Mouse (Mus musculus): ENCODE measurements around the gene Crebl2. TPM values are rescaled to one million over a fixed set of nuclear protein-coding genes. Genes with fewer than 3 reads are reported as not detected.

Gene Crebl2
- polyA plus RNA-seq, 1 experiment from 2014 or later: 1.5 TPM

GRCm38 (mm10) chr6:134838111-134838510 lies 8.2 kb downstream of the Crebl2 start:
- Histone ChIP-seq H3K27ac (ENCODE audit: low read depth, low read length) (no peak overlapping the region), H3K9ac (ENCODE audit: low read depth, low read length) (no peak overlapping the region), H3K4me3 (ENCODE audit: low read depth, low read length) (no peak overlapping the region), H3K27me3 (replicated peaks; ENCODE audit: control insufficient read depth, insufficient read depth, low read length) (no peaks in the 10 kb centered on the region), H3K4me2 (no peak overlapping the region), H3K9me3 (ENCODE audit: control insufficient read depth, low read length) (no peaks in the 10 kb centered on the region), H3K4me1 (replicated peaks; ENCODE audit: control insufficient read depth, insufficient read depth, low read length) (no peaks in the 10 kb centered on the region), H3K36me3 (ENCODE audit: control insufficient read depth, insufficient read depth, low read length) (no peaks in the 10 kb centered on the region)
- ATAC-seq (replicated peaks; ENCODE audit: low FRiP score) (no peak), DNase-seq (ENCODE audit: low spot score) (no peak)
- 84% methylated on average over 4 of the region's 4 CpGs for WGBS

GRCm38 (mm10) chr6:134840346-134840745 lies 10.4 kb downstream of the Crebl2 start:
- no peak for ATAC-seq (replicated peaks; ENCODE audit: low FRiP score)
- Histone ChIP-seq H3K4me3 (ENCODE audit: low read depth, low read length) (no peak overlapping the region), H3K4me1 (replicated peaks; ENCODE audit: control insufficient read depth, insufficient read depth, low read length) (no peaks in the 10 kb centered on the region), H3K4me2 (no peak overlapping the region), H3K27me3 (replicated peaks; ENCODE audit: control insufficient read depth, insufficient read depth, low read length) (no peaks in the 10 kb centered on the region), H3K9me3 (ENCODE audit: control insufficient read depth, low read length) (no peaks in the 10 kb centered on the region), H3K36me3 (ENCODE audit: control insufficient read depth, insufficient read depth, low read length) (no peaks in the 10 kb centered on the region), H3K27ac (ENCODE audit: low read depth, low read length) (no peak overlapping the region), H3K9ac (ENCODE audit: low read depth, low read length) (no peak overlapping the region)
- WGBS: 63% methylated on average over 2 of the region's 2 CpGs
- no peak for DNase-seq (ENCODE audit: low spot score)

- no peaks in the 10 kb centered on the region for H3K36me3 ChIP-seq (ENCODE audit: control insufficient read depth, insufficient read depth, low read length)
Observed at GRCm38 (mm10) chr6:134845726-134846125, 15.8 kb downstream of the Crebl2 start.

GRCm38 (mm10) chr6:134846308-134846707 lies 16.4 kb downstream of the Crebl2 start:
- Histone ChIP-seq H3K27ac (ENCODE audit: low read depth, low read length) (no peak overlapping the region), H3K9ac (ENCODE audit: low read depth, low read length) (no peak overlapping the region), H3K27me3 (replicated peaks; ENCODE audit: control insufficient read depth, insufficient read depth, low read length) (no peaks in the 10 kb centered on the region), H3K4me3 (ENCODE audit: low read depth, low read length) (no peak overlapping the region), H3K9me3 (ENCODE audit: control insufficient read depth, low read length) (no peaks in the 10 kb centered on the region), H3K4me1 (replicated peaks; ENCODE audit: control insufficient read depth, insufficient read depth, low read length) (no peaks in the 10 kb centered on the region), H3K36me3 (ENCODE audit: control insufficient read depth, insufficient read depth, low read length) (no peaks in the 10 kb centered on the region), H3K4me2 (no peak overlapping the region)
- DNase-seq (ENCODE audit: low spot score): no peak
- WGBS: 82% methylated on average over 6 of the region's 6 CpGs
- ATAC-seq (replicated peaks; ENCODE audit: low FRiP score): no peak

More at GRCm38 (mm10) chr6:134845726-134846125, 15.8 kb downstream of the Crebl2 start:
- Histone ChIP-seq H3K27ac (ENCODE audit: low read depth, low read length) (no peak overlapping the region), H3K27me3 (replicated peaks; ENCODE audit: control insufficient read depth, insufficient read depth, low read length) (no peaks in the 10 kb centered on the region), H3K4me1 (replicated peaks; ENCODE audit: control insufficient read depth, insufficient read depth, low read length) (no peaks in the 10 kb centered on the region), H3K4me2 (no peak overlapping the region), H3K9ac (ENCODE audit: low read depth, low read length) (no peak overlapping the region), H3K9me3 (ENCODE audit: control insufficient read depth, low read length) (no peaks in the 10 kb centered on the region), H3K4me3 (ENCODE audit: low read depth, low read length) (no peak overlapping the region)
- ATAC-seq (replicated peaks; ENCODE audit: low FRiP score) (no peak), DNase-seq (ENCODE audit: low spot score) (no peak)
- 71% methylated on average over 4 of the region's 4 CpGs for WGBS

- H3K27ac ChIP-seq (ENCODE audit: low read depth, low read length): no peak overlapping the region
- no peak overlapping the region for H3K4me3 ChIP-seq (ENCODE audit: low read depth, low read length)
- no peaks in the 10 kb centered on the region for H3K36me3 ChIP-seq (ENCODE audit: control insufficient read depth, insufficient read depth, low read length)
- ATAC-seq (replicated peaks; ENCODE audit: low FRiP score): no peak
- H3K9me3 ChIP-seq (ENCODE audit: control insufficient read depth, low read length): no peaks in the 10 kb centered on the region
- no peak overlapping the region for H3K4me2 ChIP-seq
- H3K4me1 ChIP-seq (replicated peaks; ENCODE audit: control insufficient read depth, insufficient read depth, low read length): no peaks in the 10 kb centered on the region
- no peak overlapping the region for H3K9ac ChIP-seq (ENCODE audit: low read depth, low read length)
- DNase-seq (ENCODE audit: low spot score): no peak
- 90% methylated on average over 4 of the region's 4 CpGs for WGBS
- no peaks in the 10 kb centered on the region for H3K27me3 ChIP-seq (replicated peaks; ENCODE audit: control insufficient read depth, insufficient read depth, low read length)
Observed at GRCm38 (mm10) chr6:134847550-134847949, 17.6 kb downstream of the Crebl2 start.

- no peaks in the 10 kb centered on the region for H3K27me3 ChIP-seq (replicated peaks; ENCODE audit: control insufficient read depth, insufficient read depth, low read length)
- no peak overlapping the region for H3K27ac ChIP-seq (ENCODE audit: low read depth, low read length)
- H3K4me3 ChIP-seq (ENCODE audit: low read depth, low read length): no peak overlapping the region
- H3K4me2 ChIP-seq: no peak overlapping the region
- H3K9ac ChIP-seq (ENCODE audit: low read depth, low read length): no peak overlapping the region
- H3K4me1 ChIP-seq (replicated peaks; ENCODE audit: control insufficient read depth, insufficient read depth, low read length): no peaks in the 10 kb centered on the region
- 83% methylated on average over 5 of the region's 5 CpGs for WGBS
- ATAC-seq (replicated peaks; ENCODE audit: low FRiP score): no peak
- H3K9me3 ChIP-seq (ENCODE audit: control insufficient read depth, low read length): no peaks in the 10 kb centered on the region
- no peaks in the 10 kb centered on the region for H3K36me3 ChIP-seq (ENCODE audit: control insufficient read depth, insufficient read depth, low read length)
- DNase-seq (ENCODE audit: low spot score): no peak
Observed at GRCm38 (mm10) chr6:134848197-134848890, 18.4 kb downstream of the Crebl2 start.

GRCm38 (mm10) chr6:134849461-134849860 lies 19.5 kb downstream of the Crebl2 start:
- Histone ChIP-seq H3K9me3 (ENCODE audit: control insufficient read depth, low read length) (no peaks in the 10 kb centered on the region), H3K27ac (ENCODE audit: low read depth, low read length) (no peak overlapping the region), H3K4me3 (ENCODE audit: low read depth, low read length) (no peak overlapping the region), H3K27me3 (replicated peaks; ENCODE audit: control insufficient read depth, insufficient read depth, low read length) (no peaks in the 10 kb centered on the region), H3K36me3 (ENCODE audit: control insufficient read depth, insufficient read depth, low read length) (no peaks in the 10 kb centered on the region), H3K4me2 (no peak overlapping the region), H3K9ac (ENCODE audit: low read depth, low read length) (no peak overlapping the region), H3K4me1 (replicated peaks; ENCODE audit: control insufficient read depth, insufficient read depth, low read length) (no peaks in the 10 kb centered on the region)
- DNase-seq (ENCODE audit: low spot score) (no peak), ATAC-seq (replicated peaks; ENCODE audit: low FRiP score) (no peak)
- 70% methylated on average over 2 of the region's 2 CpGs for WGBS

GRCm38 (mm10) chr6:134849985-134850384 lies 20.0 kb downstream of the Crebl2 start:
- 81% methylated on average over 3 of the region's 3 CpGs for WGBS
- no peaks in the 10 kb centered on the region for H3K27me3 ChIP-seq (replicated peaks; ENCODE audit: control insufficient read depth, insufficient read depth, low read length)
- no peaks in the 10 kb centered on the region for H3K4me1 ChIP-seq (replicated peaks; ENCODE audit: control insufficient read depth, insufficient read depth, low read length)
- H3K9me3 ChIP-seq (ENCODE audit: control insufficient read depth, low read length): no peaks in the 10 kb centered on the region
- no peak overlapping the region for H3K4me2 ChIP-seq
- ATAC-seq (replicated peaks; ENCODE audit: low FRiP score) (no peak), DNase-seq (ENCODE audit: low spot score) (no peak)
- no peak overlapping the region for H3K4me3 ChIP-seq (ENCODE audit: low read depth, low read length)
- H3K27ac ChIP-seq (ENCODE audit: low read depth, low read length): no peak overlapping the region
- no peak overlapping the region for H3K9ac ChIP-seq (ENCODE audit: low read depth, low read length)
- H3K36me3 ChIP-seq (ENCODE audit: control insufficient read depth, insufficient read depth, low read length): no peaks in the 10 kb centered on the region

- no peak overlapping the region for H3K4me3 ChIP-seq (ENCODE audit: low read depth, low read length)
- WGBS: 82% methylated on average over 5 of the region's 5 CpGs
Observed at GRCm38 (mm10) chr6:134854782-134855181, 24.8 kb downstream of the Crebl2 start.

More at GRCm38 (mm10) chr6:134854782-134855181, 24.8 kb downstream of the Crebl2 start:
- DNase-seq (ENCODE audit: low spot score): no peak
- H3K4me1 ChIP-seq (replicated peaks; ENCODE audit: control insufficient read depth, insufficient read depth, low read length): no peaks in the 10 kb centered on the region; the same call in 1 of the 2 replicates
- H3K4me2 ChIP-seq: no peak overlapping the region
- no peaks in the 10 kb centered on the region for H3K27me3 ChIP-seq (replicated peaks; ENCODE audit: control insufficient read depth, insufficient read depth, low read length)
- H3K9me3 ChIP-seq (ENCODE audit: control insufficient read depth, low read length): no peaks in the 10 kb centered on the region
- no peak overlapping the region for H3K9ac ChIP-seq (ENCODE audit: low read depth, low read length)
- no peaks in the 10 kb centered on the region for H3K36me3 ChIP-seq (ENCODE audit: control insufficient read depth, insufficient read depth, low read length)
- H3K27ac ChIP-seq (ENCODE audit: low read depth, low read length): no peak overlapping the region
- ATAC-seq (replicated peaks; ENCODE audit: low FRiP score): no peak
